Mouse (Mus musculus) intestine, embryonic 16.5 days (tissue): ENCODE measurements around the gene Ubqln4. TPM values are rescaled to one million over a fixed set of nuclear protein-coding genes. Genes with fewer than 3 reads are reported as not detected.
A peak's percentile ranks its signal among the peaks of the same experiment; 100 is the strongest.

Experiments used
- ATAC-seq: fragments of 200-750 bp; cut with Nextera tagmentation; 2 replicates; pipeline ENCODE4 v1.8.0; 2017; ENCODE audit warnings: moderate TSS enrichment, moderate library complexity
- H3K27ac ChIP-seq: fragments of 300-500 bp; sonication (generic); 2 replicates; pipeline ENCODE4 v1.5.1; 2014; ENCODE audit warnings: mild to moderate bottlenecking, low read length
- H3K27me3 ChIP-seq: fragments of 300-500 bp; sonication (generic); replicated peaks from 2 replicates; pipeline ENCODE4 v1.6.1; 2014; ENCODE audit warnings: low read length, control low read depth, mixed read lengths; ENCODE audit not compliant: control insufficient read depth, insufficient read depth
- H3K36me3 ChIP-seq: fragments of 300-500 bp; sonication (generic); 2 replicates; pipeline ENCODE4 v1.6.1; 2014; ENCODE audit warnings: low read length, control low read depth; ENCODE audit not compliant: control insufficient read depth, insufficient read depth
- H3K4me1 ChIP-seq: fragments of 300-500 bp; sonication (generic); 2 replicates; pipeline ENCODE4 v1.6.1; 2014; ENCODE audit warnings: low read length, control low read depth, mixed read lengths; ENCODE audit not compliant: control insufficient read depth, insufficient read depth
- H3K4me2 ChIP-seq: fragments of 300-500 bp; sonication (generic); 2 replicates; pipeline ENCODE4 v1.6.1; 2014; ENCODE audit warnings: low read depth, low read length, control low read depth
- H3K4me3 ChIP-seq: fragments of 300-500 bp; sonication (generic); 2 replicates; pipeline ENCODE4 v1.5.1; 2014; ENCODE audit warnings: mild to moderate bottlenecking, low read length
- H3K9ac ChIP-seq: fragments of 300-500 bp; sonication (generic); 2 replicates; pipeline ENCODE4 v1.6.1; 2014; ENCODE audit warnings: low read depth, low read length
- H3K9me3 ChIP-seq: fragments of 300-500 bp; sonication (generic); 2 replicates; pipeline ENCODE4 v1.6.1; 2016; ENCODE audit warnings: low read length, control low read depth; ENCODE audit not compliant: control insufficient read depth
- WGBS: fragments of 180-500 bp; shearing (Covaris S2); extraction: QIAGEN DNeasy Blood & Tissue Kit; methylation state at CpG from one replicate; pipeline ENCODE4 v1.1.7; 2014; 5-methylcytosine and 5-hydroxymethylcytosine counted together
- polyA plus RNA-seq: library from polyadenylated mRNA; unstranded; fragments of >200 nt; fragmentation: Nextera tagmentation; extraction: Ambion mirVana; gene quantifications from 2 replicates; pipeline ENCODE4 v1.2.1, GENCODE M21; 2015

Ubqln4 gene
- polyA plus RNA-seq, result 37.2 and 38.9 TPM in 2 replicates

DNA sequence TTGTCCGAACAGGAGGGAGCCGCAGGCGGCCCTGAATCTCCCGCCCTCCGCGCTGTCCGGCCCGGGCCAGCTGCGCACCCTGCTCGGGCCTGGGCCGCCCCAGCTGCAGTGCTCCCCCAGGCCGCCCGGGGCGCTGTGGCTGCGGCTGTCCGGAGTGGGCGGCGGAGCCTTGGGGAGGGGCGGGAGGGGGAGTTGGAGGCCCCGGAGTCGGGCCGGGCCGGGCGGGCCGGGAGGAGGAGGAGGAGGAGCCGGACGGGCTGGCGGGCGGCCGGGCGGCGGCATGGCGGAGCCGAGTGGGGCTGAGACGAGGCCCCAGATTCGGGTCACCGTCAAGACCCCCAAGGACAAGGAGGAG lies at the start of gene Ubqln4:
Gene Ubqln4, plus strand, starts transcription at position 234 of the 355 bp plus-strand sequence.
- Histone ChIP-seq H3K9ac (peak within 1 kb of the TSS; percentile 97), H3K4me2 (peak within 1 kb of the TSS; percentile 86), H3K27me3 (no peaks in the 10 kb centered on the region), H3K9me3 (no peaks in the 10 kb centered on the region), H3K36me3 (peaks cover 5% of the 10 kb centered on the region; the same call in 1 of the 2 replicates), H3K27ac (peak within 1 kb of the TSS; percentile 94), H3K4me1 (peaks cover 29% of the 10 kb centered on the region), H3K4me3 (peak within 1 kb of the TSS; percentile 95)
- WGBS, result 1% methylated on average over 29 of the region's 37 CpGs
- peak; percentile 85 for ATAC-seq

DNA sequence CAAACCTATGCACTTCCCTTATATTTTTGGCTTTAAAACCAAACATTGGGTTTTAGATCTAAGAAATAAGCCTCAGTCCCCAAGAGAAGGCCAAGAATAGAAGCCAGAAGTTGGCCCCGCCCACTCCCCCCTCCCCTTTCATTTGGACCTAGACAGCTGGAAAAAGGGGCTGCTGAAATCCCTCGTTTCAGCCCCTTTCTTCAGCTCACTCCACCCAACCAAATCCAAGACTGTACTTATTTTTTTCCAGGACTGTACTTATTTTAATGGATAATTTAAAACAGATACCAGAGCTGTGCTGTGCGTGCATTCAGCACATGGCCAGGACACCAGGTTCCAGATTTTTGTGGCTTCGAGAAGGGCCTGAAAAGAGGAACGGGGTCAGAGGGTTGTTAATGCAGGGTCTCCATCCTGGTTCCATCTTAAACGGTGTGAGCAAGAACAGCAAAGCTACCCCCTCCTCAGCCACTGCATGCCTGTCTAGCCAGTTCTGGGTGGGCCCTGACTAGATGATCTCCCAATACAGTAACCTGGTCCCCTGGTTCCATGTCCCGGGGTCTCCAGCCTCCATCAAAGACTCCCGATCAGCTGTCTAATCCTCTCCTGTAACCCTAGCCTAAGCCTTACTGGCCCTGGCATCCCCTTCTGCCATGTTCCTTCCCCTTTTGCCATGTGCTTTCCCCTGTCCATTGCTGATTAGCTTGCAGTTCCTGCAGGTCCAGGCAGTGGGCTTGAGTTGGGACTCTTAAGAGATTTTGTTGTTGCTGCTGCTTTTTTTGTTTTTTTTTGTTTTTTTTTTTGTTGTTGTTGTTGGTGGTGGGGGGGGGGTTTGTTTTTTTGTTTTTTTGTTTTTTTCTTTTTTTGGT lies 49.4 kb upstream of the Ubqln4 start:
- no peak overlapping the region for H3K4me3 ChIP-seq
- no peak overlapping the region for H3K4me2 ChIP-seq
- 49% methylated on average over 8 of the region's 8 CpGs for WGBS
- H3K4me1 ChIP-seq, result peaks cover 26% of the 10 kb centered on the region
- no peaks in the 10 kb centered on the region for H3K36me3 ChIP-seq
- ATAC-seq, result no peak
- H3K9me3 ChIP-seq, result no peaks in the 10 kb centered on the region
- no peak overlapping the region for H3K9ac ChIP-seq
- no peaks in the 10 kb centered on the region for H3K27me3 ChIP-seq
- peak overlapping the region; percentile 82 for H3K27ac ChIP-seq

GRCm38 (mm10) chr3:88505081-88505480 lies 48.5 kb upstream of the Ubqln4 start:
- ATAC-seq, result no peak
- peaks cover 33% of the 10 kb centered on the region for H3K4me1 ChIP-seq
- no peak overlapping the region for H3K4me3 ChIP-seq
- no peaks in the 10 kb centered on the region for H3K27me3 ChIP-seq
- no peak overlapping the region for H3K4me2 ChIP-seq
- 66% methylated on average over 6 of the region's 6 CpGs for WGBS
- H3K27ac ChIP-seq, result 0 out of 2 replicates have a peak overlapping the region, but pooled peaks have one; percentile 11
- no peaks in the 10 kb centered on the region for H3K9me3 ChIP-seq
- no peaks in the 10 kb centered on the region for H3K36me3 ChIP-seq
- H3K9ac ChIP-seq, result no peak overlapping the region

- Histone ChIP-seq H3K4me3 (no peak overlapping the region), H3K9me3 (no peaks in the 10 kb centered on the region), H3K27me3 (no peaks in the 10 kb centered on the region), H3K4me1 (peaks cover 35% of the 10 kb centered on the region), H3K4me2 (no peak overlapping the region), H3K9ac (no peak overlapping the region), H3K27ac (no peak overlapping the region), H3K36me3 (no peaks in the 10 kb centered on the region)
- WGBS, result 49% methylated on average over 7 of the region's 7 CpGs
- no peak for ATAC-seq
Observed at GRCm38 (mm10) chr3:88505765-88506164, 47.8 kb upstream of the Ubqln4 start.

- Histone ChIP-seq H3K27ac (peak overlapping the region; percentile 97), H3K9me3 (no peaks in the 10 kb centered on the region), H3K4me2 (peak overlapping the region; percentile 70), H3K4me3 (peak overlapping the region; percentile 46), H3K4me1 (peaks cover 49% of the 10 kb centered on the region), H3K9ac (peak overlapping the region; percentile 69), H3K36me3 (no peaks in the 10 kb centered on the region), H3K27me3 (no peaks in the 10 kb centered on the region)
- peak; percentile 34; the same call in 1 of the 2 replicates for ATAC-seq
- WGBS, result 66% methylated on average over 3 of the region's 3 CpGs
Observed at GRCm38 (mm10) chr3:88509250-88509649, 44.3 kb upstream of the Ubqln4 start.

GRCm38 (mm10) chr3:88509692-88510420 lies 43.7 kb upstream of the Ubqln4 start, which contains the start of gene Lmna:
TSS of gene Lmna (minus strand) at chr3:88509956.
- peaks cover 53% of the 10 kb centered on the region for H3K4me1 ChIP-seq
- H3K36me3 ChIP-seq, result no peaks in the 10 kb centered on the region
- H3K27me3 ChIP-seq, result no peaks in the 10 kb centered on the region
- H3K9me3 ChIP-seq, result no peaks in the 10 kb centered on the region
- peak; percentile 90 for ATAC-seq
- peak within 1 kb of the TSS; percentile 46 for H3K4me3 ChIP-seq
- peak within 1 kb of the TSS; percentile 70 for H3K4me2 ChIP-seq
- under 1% methylated on average over 31 of the region's 31 CpGs for WGBS
- peak within 1 kb of the TSS; percentile 97 for H3K27ac ChIP-seq
- peak within 1 kb of the TSS; percentile 69 for H3K9ac ChIP-seq

GRCm38 (mm10) chr3:88510421-88511289 lies 42.9 kb upstream of the Ubqln4 start:
- no peaks in the 10 kb centered on the region for H3K9me3 ChIP-seq
- H3K27me3 ChIP-seq, result no peaks in the 10 kb centered on the region
- no peaks in the 10 kb centered on the region for H3K36me3 ChIP-seq
- H3K4me3 ChIP-seq, result peak overlapping the region; percentile 46
- peak overlapping the region; percentile 97 for H3K27ac ChIP-seq
- peak overlapping the region; percentile 70 for H3K4me2 ChIP-seq
- peaks cover 50% of the 10 kb centered on the region for H3K4me1 ChIP-seq
- 47% methylated on average over 13 of the region's 13 CpGs for WGBS
- ATAC-seq, result no peak
- peak overlapping the region; percentile 69 for H3K9ac ChIP-seq

GRCm38 (mm10) chr3:88511559-88511958 lies 42.0 kb upstream of the Ubqln4 start:
- no peak overlapping the region for H3K4me3 ChIP-seq
- H3K4me1 ChIP-seq, result peaks cover 48% of the 10 kb centered on the region
- no peaks in the 10 kb centered on the region for H3K36me3 ChIP-seq
- ATAC-seq, result no peak
- no peaks in the 10 kb centered on the region for H3K27me3 ChIP-seq
- H3K9ac ChIP-seq, result peak overlapping the region; percentile 41
- H3K4me2 ChIP-seq, result no peak overlapping the region
- WGBS, result 42% methylated on average over 4 of the region's 4 CpGs
- no peaks in the 10 kb centered on the region for H3K9me3 ChIP-seq
- H3K27ac ChIP-seq, result no peak overlapping the region
